Mouse (Mus musculus) MEL (cell line): ENCODE data around the gene Dpt. TPM values are rescaled to one million over a fixed set of nuclear protein-coding genes. Genes with fewer than 3 reads are reported as not detected.

ENCODE experiments used
- DNase-seq: peaks from one replicate; pipeline ENCODE4 v3.0.0; 2011; ENCODE audit warnings: low read depth, low spot score
- H3K27ac ChIP-seq: 2 replicates; pipeline ENCODE4 v1.5.1; 2012; ENCODE audit warnings: low read depth, mild to moderate bottlenecking, control low read depth, low read length, moderate library complexity; ENCODE audit not compliant: control insufficient read depth
- H3K27me3 ChIP-seq, 2 experiments: fragments of 150-350 bp in 1 of 2; sonication (generic) in 1 of 2; 2 replicates each; pipeline ENCODE4 v1.6.1; 2012; ENCODE audit warnings: low read length in 2 of 2, mild to moderate bottlenecking in 2 of 2, improper control_type of control experiment in 1 of 2, moderate library complexity in 1 of 2; ENCODE audit not compliant: insufficient read depth in 2 of 2, control insufficient read depth in 1 of 2
- H3K36me3 ChIP-seq, 2 experiments: 2 replicates each; pipeline ENCODE4 v1.6.1; 2012 to 2014; ENCODE audit warnings: low read length in 2 of 2, improper control_type of control experiment in 1 of 2, inconsistent platforms in 1 of 2, mild to moderate bottlenecking in 1 of 2; ENCODE audit not compliant: insufficient read depth in 2 of 2, control insufficient read depth in 1 of 2
- H3K4me1 ChIP-seq, 2 experiments: fragments of 150-350 bp in 1 of 2; sonication (generic) in 1 of 2; 2 replicates each; pipeline ENCODE4 v1.6.1; 2012; ENCODE audit warnings: low read length in 2 of 2, improper control_type of control experiment in 1 of 2, mild to moderate bottlenecking in 1 of 2; ENCODE audit not compliant: insufficient read depth in 2 of 2, control insufficient read depth in 1 of 2
- H3K4me3 ChIP-seq, 2 experiments: fragments of 150-350 bp in 1 of 2; sonication (generic) in 1 of 2; 2 replicates each; pipeline ENCODE4 v1.5.1; 2012; ENCODE audit warnings: low read depth in 2 of 2, low read length in 2 of 2, mild to moderate bottlenecking in 2 of 2, moderate library complexity in 2 of 2, control low read depth in 1 of 2, improper control_type of control experiment in 1 of 2; ENCODE audit not compliant: control insufficient read depth in 1 of 2, insufficient read depth in 1 of 2
- H3K79me2 ChIP-seq: 2 replicates; pipeline ENCODE4 v1.6.1; 2012; ENCODE audit warnings: mild to moderate bottlenecking, low read length, moderate library complexity; ENCODE audit not compliant: control insufficient read depth, poor library complexity, insufficient read depth
- H3K9ac ChIP-seq: 2 replicates; pipeline ENCODE4 v1.6.1; 2012; ENCODE audit warnings: low read depth, mild to moderate bottlenecking, control low read depth, low read length, moderate library complexity; ENCODE audit not compliant: control insufficient read depth, poor library complexity, severe bottlenecking
- H3K9me3 ChIP-seq: fragments of 150-350 bp; sonication (generic); replicated peaks from 2 replicates; pipeline ENCODE4 v1.6.1; 2012; ENCODE audit warnings: mild to moderate bottlenecking, low read length, improper control_type of control experiment, moderate library complexity; ENCODE audit not compliant: insufficient read depth
- BHLHE40 ChIP-seq: IDR thresholded peaks from 2 replicates; pipeline ENCODE4 v1.6.1; 2012; ENCODE audit warnings: low read depth, mild to moderate bottlenecking, inconsistent platforms, low read length, improper control_type of control experiment, borderline replicate concordance
- CHD1 ChIP-seq: IDR thresholded peaks from 2 replicates; pipeline ENCODE4 v1.6.1; 2012; ENCODE audit warnings: low read depth, mild to moderate bottlenecking, inconsistent platforms, low read length, improper control_type of control experiment
- CTCF ChIP-seq, 3 experiments: IDR thresholded peaks in 2 of 3; conservative IDR thresholded peaks in 1 of 3; 2 replicates each; pipeline ENCODE4 v1.5.1; 2011 to 2012; ENCODE audit warnings: low read length in 3 of 3, low read depth in 2 of 3, mild to moderate bottlenecking in 2 of 3, improper control_type of control experiment in 1 of 3, inconsistent platforms in 1 of 3, mixed read lengths in 1 of 3, moderate library complexity in 1 of 3; ENCODE audit not compliant: control insufficient read depth in 1 of 3, insufficient read depth in 1 of 3, poor library complexity in 1 of 3, severe bottlenecking in 1 of 3
- ETS1 ChIP-seq: IDR thresholded peaks from 2 replicates; pipeline ENCODE4 v1.6.1; 2012; ENCODE audit warnings: low read depth, mild to moderate bottlenecking, inconsistent platforms, low read length, improper control_type of control experiment, moderate library complexity
- GABPA ChIP-seq: IDR thresholded peaks from 2 replicates; pipeline ENCODE4 v1.6.1; 2012; ENCODE audit warnings: low read depth, mild to moderate bottlenecking, inconsistent platforms, low read length, improper control_type of control experiment, moderate library complexity
- GATA1 ChIP-seq: IDR thresholded peaks from 2 replicates; pipeline ENCODE4 v1.6.1; 2011; ENCODE audit warnings: low read depth, low read length, improper control_type of control experiment
- JUND ChIP-seq: IDR thresholded peaks from 2 replicates; pipeline ENCODE4 v1.6.1; 2011; ENCODE audit warnings: low read depth, mild to moderate bottlenecking, improper control_type of control experiment, low read length
- MAX ChIP-seq: IDR thresholded peaks from 2 replicates; pipeline ENCODE4 v1.6.1; 2011; ENCODE audit warnings: low read length, improper control_type of control experiment
- MAZ ChIP-seq: IDR thresholded peaks from 2 replicates; pipeline ENCODE4 v1.6.1; 2012; ENCODE audit warnings: low read depth, mild to moderate bottlenecking, inconsistent platforms, low read length, improper control_type of control experiment
- MEF2A ChIP-seq: IDR thresholded peaks from 2 replicates; pipeline ENCODE4 v1.6.1; 2014; ENCODE audit warnings: low read depth, mild to moderate bottlenecking, inconsistent platforms, low read length, improper control_type of control experiment; ENCODE audit not compliant: poor library complexity, insufficient replicate concordance, severe bottlenecking; ENCODE audit errors: extremely low read depth
- MYB ChIP-seq: IDR thresholded peaks from 2 replicates; pipeline ENCODE4 v1.6.1; 2011; ENCODE audit warnings: mild to moderate bottlenecking, low read depth, low read length, improper control_type of control experiment
- MYC ChIP-seq: IDR thresholded peaks from 2 replicates; pipeline ENCODE4 v1.6.1; 2011; ENCODE audit warnings: low read depth, mild to moderate bottlenecking, low read length, improper control_type of control experiment, moderate library complexity
- NELFE ChIP-seq: IDR thresholded peaks from 2 replicates; pipeline ENCODE4 v1.6.1; 2011; ENCODE audit warnings: low read depth, low read length, improper control_type of control experiment
- NRF1 ChIP-seq: IDR thresholded peaks from 2 replicates; pipeline ENCODE4 v1.6.1; 2014; ENCODE audit warnings: low read depth, mild to moderate bottlenecking, inconsistent platforms, low read length, improper control_type of control experiment, moderate library complexity; ENCODE audit not compliant: poor library complexity, insufficient read depth, severe bottlenecking
- POLR2AphosphoS5 ChIP-seq: IDR thresholded peaks from 2 replicates; pipeline ENCODE4 v1.6.1; 2012; ENCODE audit warnings: low read depth, borderline replicate concordance, mild to moderate bottlenecking, inconsistent platforms, low read length, moderate library complexity, mixed read lengths
- SIN3A ChIP-seq: IDR thresholded peaks from 2 replicates; pipeline ENCODE4 v1.6.1; 2012; ENCODE audit warnings: low read length, improper control_type of control experiment, inconsistent platforms
- SMC3 ChIP-seq: IDR thresholded peaks from 2 replicates; pipeline ENCODE4 v1.6.1; 2011; ENCODE audit warnings: low read depth, low read length, improper control_type of control experiment
- TCF12 ChIP-seq: IDR thresholded peaks from 2 replicates; pipeline ENCODE4 v1.6.1; 2014; ENCODE audit warnings: low read depth, mild to moderate bottlenecking, inconsistent platforms, low read length, improper control_type of control experiment, moderate library complexity
- USF2 ChIP-seq, 2 experiments: IDR thresholded peaks; 2 replicates each; pipeline ENCODE4 v1.6.1; 2011 to 2012; ENCODE audit warnings: improper control_type of control experiment in 2 of 2, low read length in 2 of 2, borderline replicate concordance in 1 of 2, inconsistent platforms in 1 of 2, low read depth in 1 of 2, mild to moderate bottlenecking in 1 of 2; ENCODE audit not compliant: insufficient read depth in 1 of 2
- ZKSCAN1 ChIP-seq: IDR thresholded peaks from 2 replicates; pipeline ENCODE4 v1.6.1; 2012; ENCODE audit warnings: low read depth, mild to moderate bottlenecking, inconsistent platforms, low read length, improper control_type of control experiment, moderate library complexity
- polyA plus RNA-seq, 2 experiments: library from polyadenylated mRNA; stranded (reverse) in 1 of 2; unstranded in 1 of 2; fragments of >175 nt in 1 of 2; fragments of >200 nt in 1 of 2; gene quantifications; 2 replicates each; pipeline versions ENCODE4 v1.2.1 to v1.2.4; 2012; ENCODE audit warnings: low replicate concordance in 2 of 2, low read depth in 1 of 2; ENCODE audit not compliant: insufficient read length in 2 of 2, insufficient read depth in 1 of 2, missing spikeins in 1 of 2
- total RNA-seq: library from RNA; depleted of rRNA; stranded (reverse); fragments of 300-350 nt; gene quantifications from 2 replicates; pipeline ENCODE4 v1.2.3, GENCODE M21; 2012; rRNA removed

Dpt gene
- total and polyA plus RNA-seq, 3 experiments, result not detected

DNA sequence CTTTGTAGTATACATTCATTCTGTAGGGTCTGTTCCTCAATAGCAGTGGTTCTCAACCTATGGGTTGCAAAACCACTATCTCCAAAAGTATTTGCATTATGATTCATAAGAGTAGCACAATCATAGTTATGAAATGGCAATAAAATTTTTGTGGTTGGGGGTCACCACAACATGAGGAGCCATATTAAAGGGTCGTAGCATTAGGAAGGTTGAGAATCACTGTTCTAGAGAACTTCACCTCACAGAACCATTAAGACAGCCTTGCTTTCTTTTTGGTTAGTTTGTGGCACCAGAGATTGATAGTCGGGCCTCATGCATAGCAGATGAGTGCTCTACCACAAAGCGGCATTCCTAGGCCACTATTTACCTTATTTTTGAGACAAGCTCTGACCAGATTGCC lies 68.2 kb downstream of the Dpt start:
- H3K36me3 ChIP-seq, result no peaks in the 10 kb centered on the region
- no peaks in the 10 kb centered on the region for H3K9me3 ChIP-seq
- DNase-seq, result no peak
- no peak for TF ChIP-seq GATA1
- TF ChIP-seq SMC3, result no peak
- no peak for TF ChIP-seq MYC
- TF ChIP-seq ETS1, result no peak
- no peak for TF ChIP-seq NRF1
- TF ChIP-seq JUND, result no peak
- no peak for TF ChIP-seq USF2 (IDR thresholded peaks at IDR 0.05; ENCODE audit: borderline replicate concordance in 1 of 2, insufficient read depth in 1 of 2, low read depth in 1 of 2, low read length in 2 of 2)
- TF ChIP-seq GABPA, result no peak
- TF ChIP-seq BHLHE40, result no peak
- no peak for TF ChIP-seq MYB
- no peak for TF ChIP-seq TCF12
- no peak for TF ChIP-seq MAZ
- TF ChIP-seq SIN3A, result no peak
- TF ChIP-seq ZKSCAN1, result no peak
- TF ChIP-seq CHD1, result no peak
- no peak for TF ChIP-seq POLR2AphosphoS5
- no peak for TF ChIP-seq NELFE
- no peak for TF ChIP-seq MAX
- TF ChIP-seq MEF2A, result no peak
- H3K79me2 ChIP-seq, result no peaks in the 10 kb centered on the region
- H3K4me3 ChIP-seq, result no peak overlapping the region
- no peaks in the 10 kb centered on the region for H3K4me1 ChIP-seq
- H3K27ac ChIP-seq, result no peak overlapping the region
- H3K9ac ChIP-seq, result no peak overlapping the region
- H3K27me3 ChIP-seq, result no peaks in the 10 kb centered on the region

DNA sequence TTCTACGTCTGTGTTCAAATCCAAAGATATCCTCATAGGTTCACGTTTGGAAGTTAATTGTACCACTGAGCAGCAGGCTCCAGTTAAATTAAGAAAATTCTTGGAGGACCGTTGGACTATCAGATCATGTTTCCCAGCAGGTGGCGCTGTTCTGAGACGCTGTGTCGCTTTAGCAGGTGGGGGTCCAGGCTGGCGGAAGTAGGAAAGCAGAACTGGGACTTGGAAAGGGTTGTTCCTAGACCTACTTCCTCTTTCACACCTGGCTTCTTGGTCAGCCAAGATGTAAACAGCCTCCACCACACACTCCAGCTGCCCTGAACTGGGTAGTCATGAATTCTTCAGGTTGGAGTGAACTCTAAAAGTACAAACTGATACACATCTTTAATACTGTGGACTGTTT lies 74.2 kb downstream of the Dpt start:
- no peak overlapping the region for H3K27ac ChIP-seq
- no peak overlapping the region for H3K9ac ChIP-seq
- no peak overlapping the region for H3K4me3 ChIP-seq
- H3K4me1 ChIP-seq, result no peaks in the 10 kb centered on the region
- no peaks in the 10 kb centered on the region for H3K36me3 ChIP-seq
- no peaks in the 10 kb centered on the region for H3K27me3 ChIP-seq
- DNase-seq, result peak; percentile 38
- TF ChIP-seq ETS1 (no peak), CTCF (IDR thresholded peaks at IDR 0.05 in 2 of 3, conservative IDR thresholded peaks at IDR 0.05 in 1 of 3; ENCODE audit: control insufficient read depth in 1 of 3, insufficient read depth in 1 of 3, low read depth in 2 of 3, low read length in 3 of 3, poor library complexity in 1 of 3, severe bottlenecking in 1 of 3) (peak; percentile 28 to 45 (median 41); a peak in 4 of 6 replicates), SMC3 (peak; percentile 37)
- H3K9me3 ChIP-seq, result no peaks in the 10 kb centered on the region
- no peaks in the 10 kb centered on the region for H3K79me2 ChIP-seq

Other genes starting within 250 kb of the Dpt start
- not detected in 2 replicates for gene Xcl1, start 138.9 kb downstream of the Dpt start, total RNA-seq
- not detected for gene Xcl1, start 138.9 kb downstream of the Dpt start, polyA plus RNA-seq